Mouse (Mus musculus): ENCODE data around the gene Primpol. TPM values are rescaled to one million over a fixed set of nuclear protein-coding genes. Genes with fewer than 3 reads are reported as not detected.

Primpol gene
- total RNA-seq, 2 experiments from 2014 or later: 18.0 to 21.7 TPM

- DNase-seq (ENCODE audit: low spot score in 2 of 2): no peak
Observed at GRCm38 (mm10) chr8:46566914-46567529, 50.0 kb downstream of the Primpol start.

GRCm38 (mm10) chr8:46562333-46562732 is 54.7 kb downstream of the Primpol start:
- no peak for DNase-seq (ENCODE audit: low spot score in 2 of 2)

- DNase-seq (ENCODE audit: low spot score in 2 of 2): no peak
Observed at GRCm38 (mm10) chr8:46559428-46559827, 57.6 kb downstream of the Primpol start.

GRCm38 (mm10) chr8:46552441-46552765 is 64.6 kb downstream of the Primpol start:
- no peak for DNase-seq (ENCODE audit: low spot score in 2 of 2)

GRCm38 (mm10) chr8:46551615-46552440 is 65.2 kb downstream of the Primpol start, which contains the start of gene Cenpu:
Gene Cenpu, plus strand, starts transcription at chr8:46552028.
- DNase-seq (ENCODE audit: low spot score in 2 of 2): peak; percentile 98 to 100

- no peak for DNase-seq (ENCODE audit: low spot score in 2 of 2)
Observed at GRCm38 (mm10) chr8:46551029-46551428, 66.0 kb downstream of the Primpol start.

GRCm38 (mm10) chr8:46550058-46550457 is 67.0 kb downstream of the Primpol start:
- no peak for DNase-seq (ENCODE audit: low spot score in 2 of 2)

GRCm38 (mm10) chr8:46547245-46547644 is 69.8 kb downstream of the Primpol start:
- no peak for DNase-seq (ENCODE audit: low spot score in 2 of 2)

GRCm38 (mm10) chr8:46546431-46547176 is 70.4 kb downstream of the Primpol start:
- peak; percentile 22 to 26 for DNase-seq (ENCODE audit: low spot score in 2 of 2)

GRCm38 (mm10) chr8:46545854-46546253 is 71.2 kb downstream of the Primpol start:
- no peak for DNase-seq (ENCODE audit: low spot score in 2 of 2)

- DNase-seq (ENCODE audit: low spot score in 2 of 2): no peak
Observed at GRCm38 (mm10) chr8:46543662-46544061, 73.3 kb downstream of the Primpol start.

- DNase-seq (ENCODE audit: low spot score in 2 of 2): no peak
Observed at GRCm38 (mm10) chr8:46543191-46543590, 73.8 kb downstream of the Primpol start.

- DNase-seq (ENCODE audit: low spot score in 2 of 2): no peak
Observed at GRCm38 (mm10) chr8:46539701-46540100, 77.3 kb downstream of the Primpol start.

- DNase-seq (ENCODE audit: low spot score in 2 of 2): no peak
Observed at GRCm38 (mm10) chr8:46533926-46534325, 83.1 kb downstream of the Primpol start.

GRCm38 (mm10) chr8:46530541-46530940 is 86.5 kb downstream of the Primpol start:
- no peak for DNase-seq (ENCODE audit: low spot score in 2 of 2)

- DNase-seq (ENCODE audit: low spot score in 2 of 2): no peak
Observed at GRCm38 (mm10) chr8:46529508-46529907, 87.5 kb downstream of the Primpol start.

GRCm38 (mm10) chr8:46526821-46527220 is 90.2 kb downstream of the Primpol start:
- DNase-seq (ENCODE audit: low spot score in 2 of 2): no peak

GRCm38 (mm10) chr8:46526098-46526497 is 90.9 kb downstream of the Primpol start:
- no peak for DNase-seq (ENCODE audit: low spot score in 2 of 2)
